Mouse (Mus musculus): ENCODE measurements at regions not wholly inside any gene's neighbourhood (a gene's known extent, or its start where the extent isn't known, plus 50 kb on each side); places are given as distances from the start of the nearest gene placed in this dataset.

DNA sequence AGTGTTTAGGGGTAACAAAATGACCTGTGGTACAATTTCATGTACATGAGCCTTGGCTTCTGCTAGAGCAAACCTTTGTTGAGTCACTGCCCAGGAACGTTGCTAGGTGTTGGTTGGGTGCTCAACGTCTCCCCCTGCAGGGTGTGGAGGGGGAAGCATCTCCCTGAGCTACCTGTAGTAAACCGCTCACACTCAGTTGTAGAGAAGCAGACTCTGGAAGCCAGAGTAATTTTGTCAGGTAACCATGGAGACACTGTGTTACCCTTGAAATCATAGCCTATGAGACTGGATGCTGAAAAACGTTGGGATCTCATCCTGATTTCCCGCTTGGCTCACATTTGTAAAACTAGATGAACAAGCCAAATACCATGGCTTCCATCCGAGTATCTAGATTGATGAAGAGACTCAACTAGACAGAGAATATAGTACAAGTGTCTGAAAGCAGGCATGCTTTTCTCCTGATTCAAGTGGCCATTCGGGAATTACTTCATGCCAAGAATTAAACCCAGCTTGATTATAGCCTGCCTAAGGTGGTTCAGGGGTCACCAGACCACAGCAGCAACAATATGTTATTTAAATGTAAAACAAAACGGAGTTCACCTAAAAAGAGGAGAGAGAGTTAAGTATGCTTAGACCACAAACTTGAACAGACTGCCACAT is 63.7 kb upstream of the Ctla4 start:
- peak; percentile 99 for ATAC-seq

DNA sequence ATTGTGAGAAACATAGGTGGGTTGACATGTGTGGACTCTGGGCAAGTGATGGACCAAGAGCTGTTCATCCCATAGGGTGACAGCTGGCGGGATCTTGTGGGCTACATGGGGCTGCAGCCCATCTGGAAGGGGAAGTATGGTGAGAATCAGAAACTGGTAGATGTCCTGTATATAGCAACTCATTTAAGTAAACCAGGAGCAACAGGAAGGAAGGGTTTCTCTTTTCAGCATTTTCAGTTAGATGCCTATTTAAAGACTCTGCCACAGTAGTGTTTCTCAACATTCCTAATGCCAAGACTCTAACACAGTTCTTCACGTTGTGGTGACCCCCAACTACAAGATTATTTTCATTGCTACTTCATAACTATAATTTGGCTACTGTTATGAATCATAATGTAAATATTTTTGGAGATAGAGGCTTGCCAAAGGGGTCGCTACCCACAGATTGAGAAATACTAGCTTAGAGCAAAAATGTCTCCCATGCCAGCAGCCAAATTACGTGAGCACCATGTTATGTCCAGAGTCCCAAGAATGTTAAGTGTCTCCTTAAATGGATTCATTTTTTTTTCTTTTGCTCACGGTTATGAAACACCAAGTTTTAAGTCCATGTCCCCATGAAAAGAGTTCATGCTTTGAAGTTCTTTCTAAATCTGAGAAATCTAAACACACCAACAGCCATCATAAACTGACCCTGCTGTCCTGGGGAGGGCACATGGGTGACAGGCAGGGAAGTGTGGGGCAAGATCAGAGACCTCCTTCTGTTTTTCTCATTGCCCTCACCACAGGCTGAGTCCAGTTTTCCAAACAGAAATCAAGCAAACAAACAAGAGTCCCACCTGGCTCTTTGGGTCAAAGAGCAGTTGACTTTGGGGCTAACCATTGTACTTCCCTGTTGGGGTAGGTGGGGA is 62.3 kb upstream of the Ctla4 start:
- no peak for ATAC-seq

DNA sequence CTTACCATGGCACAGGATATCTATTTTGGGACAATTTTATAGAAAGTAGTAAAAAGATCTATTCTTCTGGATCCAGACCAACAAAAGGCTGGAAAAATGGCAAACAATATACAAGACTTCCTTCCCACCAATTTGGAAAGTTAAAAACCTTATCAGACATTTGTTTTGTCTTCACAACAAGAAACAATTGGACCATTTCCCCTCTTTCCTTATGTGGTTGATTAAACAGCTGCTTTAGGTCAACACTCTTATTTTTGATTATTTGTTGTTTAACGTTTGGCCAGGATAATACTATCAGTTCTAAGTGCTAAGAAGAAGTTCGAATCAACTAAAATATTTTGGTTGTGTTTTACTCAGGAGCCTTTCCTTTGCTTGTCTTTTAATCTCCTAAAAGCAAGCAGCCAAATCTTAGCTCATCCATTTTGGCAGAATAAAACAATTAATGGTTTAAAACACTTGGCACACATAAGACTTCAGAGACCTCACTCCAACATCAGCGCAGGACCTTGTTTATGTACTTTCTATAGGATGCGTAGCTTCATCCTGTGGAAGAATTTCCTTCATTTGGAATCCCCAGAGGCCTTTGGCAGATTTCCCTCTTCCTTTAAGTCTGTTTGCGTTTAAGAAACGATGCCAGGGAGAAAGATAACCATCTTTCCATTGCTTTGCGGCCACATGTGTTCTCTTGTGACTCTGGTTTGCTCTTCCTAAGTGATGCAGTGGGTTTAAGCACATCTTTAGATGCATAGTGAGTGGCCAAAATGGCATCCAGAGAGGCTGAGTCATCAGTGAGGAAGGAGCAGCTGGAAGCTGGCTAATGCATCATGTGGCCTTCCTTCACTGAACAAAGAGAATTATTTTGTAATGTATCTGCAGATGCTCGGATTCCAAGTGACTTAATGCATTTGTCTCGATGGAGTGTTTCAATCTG is 61.3 kb upstream of the Ctla4 start:
- no peak for ATAC-seq

DNA sequence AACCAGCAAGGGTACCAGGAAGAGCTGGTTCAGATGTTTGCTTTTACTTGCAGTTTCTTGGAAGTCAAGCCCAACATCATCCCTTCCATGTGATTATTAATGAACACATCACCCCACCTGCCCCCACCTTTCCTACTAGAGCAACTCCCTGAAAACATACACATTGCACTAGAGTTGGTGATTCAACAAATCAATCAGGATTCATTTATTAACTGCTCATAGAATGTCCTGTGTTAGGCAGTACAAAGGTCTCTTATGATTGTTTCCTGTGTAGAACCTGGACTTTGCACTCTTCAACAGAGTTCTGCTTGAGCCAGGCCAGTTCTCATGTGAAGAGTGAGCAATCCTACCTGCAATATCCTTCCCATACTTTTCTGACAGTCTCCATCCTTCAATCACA is 59.8 kb upstream of the Ctla4 start:
- ATAC-seq = no peak

DNA sequence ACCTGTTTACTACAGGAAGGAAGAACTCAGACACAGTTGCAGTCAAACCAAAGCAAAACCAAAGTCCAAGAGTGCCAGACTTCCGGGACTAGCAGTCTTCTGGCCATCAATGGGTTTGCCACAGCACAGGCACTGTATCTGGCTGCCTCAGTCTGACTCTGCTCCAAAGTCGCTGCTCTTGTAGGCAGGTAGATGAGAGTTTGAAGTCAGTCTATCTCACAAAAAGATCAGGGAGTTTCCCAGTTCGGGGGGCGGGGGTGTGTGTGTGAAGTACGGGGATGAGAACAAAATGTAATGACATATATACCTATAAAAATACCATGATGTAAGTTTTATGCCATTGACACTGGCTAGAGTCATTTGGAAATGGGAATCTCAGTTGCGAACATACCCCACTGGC is 58.6 kb upstream of the Ctla4 start:
- peak; percentile 73 for ATAC-seq

DNA sequence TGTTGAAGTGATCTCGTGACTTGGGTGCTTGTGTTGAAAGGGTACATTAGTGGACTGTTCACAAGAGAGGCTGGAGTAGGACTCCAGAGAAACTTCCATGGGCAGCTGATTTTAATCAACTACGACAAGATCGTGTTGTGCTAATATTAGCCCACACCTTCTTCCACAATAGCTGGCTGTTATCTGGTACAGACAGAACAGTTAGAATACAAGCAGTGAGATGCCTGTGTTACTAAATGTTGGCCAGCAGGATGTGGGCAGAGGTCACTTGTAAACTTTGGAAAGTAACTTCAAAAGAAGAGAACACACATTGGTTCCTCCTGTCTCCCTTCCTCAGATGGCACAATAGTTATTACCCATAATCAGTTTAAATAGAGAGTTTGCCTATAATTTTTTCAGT is 57.0 kb upstream of the Ctla4 start:
- ATAC-seq = no peak

DNA sequence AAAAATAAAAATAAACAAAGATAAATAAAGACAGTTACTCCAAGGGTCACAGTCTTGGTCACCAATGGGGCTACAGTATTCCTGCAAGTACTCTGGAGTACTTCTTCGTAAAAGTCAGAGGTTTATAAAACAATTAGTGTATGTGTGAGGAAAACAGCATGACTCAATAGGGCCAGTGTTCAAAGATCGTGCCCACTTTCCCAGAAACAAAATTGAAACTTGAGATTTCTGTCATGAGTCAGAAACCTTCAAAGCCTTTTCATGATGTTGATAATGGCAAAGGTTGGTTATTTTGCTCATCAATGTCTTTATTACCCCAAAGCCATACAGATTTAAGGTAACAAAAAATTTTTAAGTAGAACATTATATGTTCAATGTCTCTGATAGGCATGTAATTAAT is 53.1 kb upstream of the Ctla4 start:
- ATAC-seq = peak; percentile 54
